Mouse (Mus musculus) myocyte (in vitro differentiated cells): ENCODE results near the gene Setd3. TPM values are rescaled to one million over a fixed set of nuclear protein-coding genes. Genes with fewer than 3 reads are reported as not detected.

Experiments
- H3K27me3 ChIP-seq: one replicate; pipeline ENCODE4 v1.6.1; 2011; ENCODE audit not compliant: control insufficient read depth, insufficient read depth, insufficient read length
- H3K36me3 ChIP-seq: one replicate; pipeline ENCODE4 v1.6.1; 2011; ENCODE audit not compliant: control insufficient read depth, insufficient read depth
- H3K4me2 ChIP-seq: one replicate; pipeline ENCODE4 v1.6.1; 2011; ENCODE audit warnings: low read depth, control low read depth
- H3K4me3 ChIP-seq: one replicate; pipeline ENCODE4 v1.5.1; 2011; ENCODE audit warnings: mild to moderate bottlenecking, control low read depth, moderate library complexity
- H3K79me2 ChIP-seq: one replicate; pipeline ENCODE4 v1.6.1; 2011; ENCODE audit not compliant: control insufficient read depth, insufficient read depth
- H3ac ChIP-seq: one replicate; pipeline ENCODE4 v1.6.1; 2011; ENCODE audit not compliant: control insufficient read depth, insufficient read length
- CEBPB ChIP-seq: IDR thresholded peaks from 2 replicates; pipeline ENCODE4 v1.6.1; 2011; ENCODE audit warnings: mild to moderate bottlenecking, moderate library complexity; ENCODE audit not compliant: poor library complexity, insufficient read depth, severe bottlenecking
- E2F4 ChIP-seq: IDR thresholded peaks from one replicate; pipeline ENCODE4 v1.6.1; 2011; ENCODE audit warnings: mild to moderate bottlenecking, control low read depth, moderate library complexity; ENCODE audit not compliant: insufficient read depth
- MAX ChIP-seq: IDR thresholded peaks from one replicate; pipeline ENCODE4 v1.6.1; 2011; ENCODE audit warnings: low read depth, mild to moderate bottlenecking, control low read depth
- MYOD1 ChIP-seq, 3 experiments: IDR thresholded peaks; one replicate each; pipeline ENCODE4 v1.6.1; 2011; ENCODE audit warnings: control low read depth in 2 of 3, low read depth in 2 of 3, mild to moderate bottlenecking in 2 of 3, moderate library complexity in 1 of 3; ENCODE audit not compliant: insufficient read length in 2 of 3, control insufficient read depth in 1 of 3
- MYOG ChIP-seq, 3 experiments: IDR thresholded peaks; one replicate each; pipeline ENCODE4 v1.6.1; 2011; ENCODE audit warnings: control low read depth in 2 of 3, low read depth in 2 of 3, mild to moderate bottlenecking in 2 of 3; ENCODE audit not compliant: insufficient read length in 2 of 3, control insufficient read depth in 1 of 3, insufficient read depth in 1 of 3
- POLR2A ChIP-seq: IDR thresholded peaks from one replicate; pipeline ENCODE4 v1.6.1; 2011; ENCODE audit warnings: low read depth, mild to moderate bottlenecking, control low read depth, moderate library complexity; ENCODE audit not compliant: insufficient read length
- POLR2AphosphoS2 ChIP-seq: IDR thresholded peaks from one replicate; pipeline ENCODE4 v1.6.1; 2011; ENCODE audit warnings: low read depth, control low read depth; ENCODE audit not compliant: insufficient read length
- REST ChIP-seq: IDR thresholded peaks from one replicate; pipeline ENCODE4 v1.6.1; 2011; ENCODE audit warnings: mild to moderate bottlenecking, control low read depth, moderate library complexity; ENCODE audit not compliant: insufficient read depth, insufficient read length
- SRF ChIP-seq: IDR thresholded peaks from one replicate; pipeline ENCODE4 v1.6.1; 2011; ENCODE audit warnings: low read depth; ENCODE audit not compliant: control insufficient read depth, insufficient read length
- TCF12 ChIP-seq: IDR thresholded peaks from one replicate; pipeline ENCODE4 v1.6.1; 2011; ENCODE audit warnings: mild to moderate bottlenecking, control low read depth; ENCODE audit not compliant: poor library complexity, insufficient read depth, severe bottlenecking
- TCF3 ChIP-seq: IDR thresholded peaks from one replicate; pipeline ENCODE4 v1.6.1; 2011; ENCODE audit warnings: low read depth, control low read depth; ENCODE audit not compliant: insufficient read length
- USF1 ChIP-seq: IDR thresholded peaks from one replicate; pipeline ENCODE4 v1.6.1; 2011; ENCODE audit warnings: low read depth, mild to moderate bottlenecking, control low read depth, moderate library complexity
- polyA plus RNA-seq: library from polyadenylated mRNA; unstranded; fragments of >200 nt; fragmentation: generic; extraction: Trizol; gene quantifications from one replicate; pipeline ENCODE4 v1.2.1, GENCODE M21; 2012; ENCODE audit warnings: missing spikeins

The Setd3 gene
- polyA plus RNA-seq, 1 experiment: 54.0 TPM

DNA sequence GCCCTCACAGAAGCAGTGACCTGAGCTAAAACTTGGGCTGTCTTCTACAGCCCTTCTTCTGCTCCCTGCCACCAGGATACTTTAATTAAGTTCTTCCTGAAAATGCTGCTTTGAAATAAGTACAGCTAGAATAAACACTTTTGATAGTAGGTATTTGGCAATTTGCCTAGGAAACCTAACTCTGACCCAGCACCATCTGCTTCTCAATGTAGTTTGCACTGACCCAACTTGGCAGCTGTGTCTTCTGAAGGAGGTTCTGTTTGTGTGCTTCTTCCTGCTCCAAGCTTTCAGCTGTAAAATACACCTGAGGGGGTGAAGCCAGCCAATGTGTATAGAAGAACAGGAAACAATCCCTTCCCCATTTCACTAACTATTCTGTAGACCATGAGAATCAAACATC is 7.8 kb downstream of the Setd3 start:
- TF ChIP-seq POLR2A (no peak), TCF3 (no peak), USF1 (no peak), E2F4 (no peak)
- Histone ChIP-seq H3K4me3 (no peak overlapping the region), H3K27me3 (no peaks in the 10 kb centered on the region), H3ac (no peak overlapping the region), H3K79me2 (peaks cover 92% of the 10 kb centered on the region), H3K36me3 (no peaks in the 10 kb centered on the region), H3K4me2 (no peak overlapping the region)

DNA sequence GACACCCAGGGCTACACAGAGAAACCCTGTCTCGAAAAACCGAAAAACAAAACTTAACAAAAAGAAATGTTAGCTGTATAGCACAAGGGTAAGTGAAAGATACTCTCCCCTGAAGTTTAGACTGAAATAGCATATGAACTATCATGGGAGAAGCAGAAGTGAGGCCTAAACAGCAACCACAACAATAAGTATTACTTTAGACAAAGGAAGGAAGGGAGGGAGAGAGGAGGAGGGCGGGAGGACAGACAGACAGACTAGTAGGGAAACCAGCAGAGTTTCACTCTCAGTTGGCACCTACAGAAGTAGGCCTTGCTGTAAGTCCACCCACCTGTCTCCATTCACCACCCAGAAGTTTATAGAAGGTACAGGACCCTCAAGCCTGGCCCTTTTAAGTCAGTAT is 8.6 kb downstream of the Setd3 start:
- TF ChIP-seq POLR2A (no peak), TCF12 (no peak), TCF3 (no peak), E2F4 (no peak), MAX (no peak), REST (no peak), POLR2AphosphoS2 (no peak), MYOG (IDR thresholded peaks at IDR 0.05; ENCODE audit: control insufficient read depth in 1 of 3, insufficient read depth in 1 of 3, insufficient read length in 2 of 3, low read depth in 2 of 3) (no peak), CEBPB (no peak), MYOD1 (IDR thresholded peaks at IDR 0.05; ENCODE audit: control insufficient read depth in 1 of 3, insufficient read length in 2 of 3, low read depth in 2 of 3) (no peak)
- Histone ChIP-seq H3K27me3 (no peaks in the 10 kb centered on the region), H3K36me3 (no peaks in the 10 kb centered on the region), H3K4me2 (no peak overlapping the region), H3K79me2 (peaks cover 92% of the 10 kb centered on the region), H3ac (no peak overlapping the region), H3K4me3 (no peak overlapping the region)

DNA sequence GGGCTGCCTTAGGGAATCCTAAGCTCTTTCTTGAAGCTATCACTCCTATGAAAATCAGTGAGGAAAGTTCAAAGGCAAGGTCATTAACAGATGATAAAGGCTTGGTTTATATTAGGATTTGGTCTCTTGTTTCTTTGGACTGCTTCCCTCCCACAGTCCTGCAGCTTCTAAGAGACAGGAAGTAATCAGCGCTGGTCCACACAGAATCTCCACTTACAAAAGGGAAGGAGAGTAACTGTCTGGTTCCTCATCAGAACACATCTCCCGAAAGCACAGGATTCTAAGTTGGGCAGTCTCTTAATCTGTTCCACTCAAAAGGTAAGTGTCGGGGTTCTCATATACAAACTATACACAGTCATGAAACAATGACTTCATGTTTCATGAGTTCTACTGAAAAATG is 10.2 kb downstream of the Setd3 start:
- TF ChIP-seq TCF12 (no peak), MYOG (IDR thresholded peaks at IDR 0.05; ENCODE audit: control insufficient read depth in 1 of 3, insufficient read depth in 1 of 3, insufficient read length in 2 of 3, low read depth in 2 of 3) (no peak), CEBPB (no peak), TCF3 (no peak), USF1 (no peak), MYOD1 (IDR thresholded peaks at IDR 0.05; ENCODE audit: control insufficient read depth in 1 of 3, insufficient read length in 2 of 3, low read depth in 2 of 3) (no peak), E2F4 (no peak), REST (no peak), SRF (no peak), POLR2AphosphoS2 (no peak)
- H3K4me3 ChIP-seq: no peak overlapping the region
- peaks cover 81% of the 10 kb centered on the region for H3K79me2 ChIP-seq
- no peaks in the 10 kb centered on the region for H3K36me3 ChIP-seq
- H3K4me2 ChIP-seq: no peak overlapping the region
- H3ac ChIP-seq: no peak overlapping the region
- H3K27me3 ChIP-seq: no peaks in the 10 kb centered on the region

DNA sequence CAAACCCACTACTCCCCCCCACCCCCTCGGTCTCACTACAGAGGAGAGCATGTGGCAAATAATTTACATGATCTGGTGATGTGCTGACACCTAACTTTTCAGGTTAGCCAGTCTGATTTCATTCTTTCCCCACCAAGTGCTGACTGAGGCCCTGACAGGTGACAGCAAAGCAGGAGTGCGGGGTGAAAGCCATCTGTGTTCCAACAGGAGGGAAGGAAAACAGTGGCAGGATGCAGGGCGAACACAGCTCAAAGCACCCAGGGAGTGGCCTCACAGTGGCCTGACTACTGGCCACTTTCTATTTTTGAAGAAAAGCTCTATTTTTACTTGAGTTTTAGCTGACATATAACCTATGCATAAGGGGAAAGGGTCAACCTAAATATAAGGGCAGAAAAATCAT is 15.4 kb downstream of the Setd3 start:
- Histone ChIP-seq H3K27me3 (no peaks in the 10 kb centered on the region), H3K79me2 (peaks cover 32% of the 10 kb centered on the region), H3K4me3 (no peak overlapping the region), H3K4me2 (no peak overlapping the region), H3ac (no peak overlapping the region), H3K36me3 (peaks cover 13% of the 10 kb centered on the region)
- TF ChIP-seq REST (no peak), CEBPB (no peak), TCF12 (no peak), USF1 (no peak), MYOG (IDR thresholded peaks at IDR 0.05; ENCODE audit: control insufficient read depth in 1 of 3, insufficient read depth in 1 of 3, insufficient read length in 2 of 3, low read depth in 2 of 3) (no peak), SRF (no peak), TCF3 (no peak), POLR2A (no peak), E2F4 (no peak), MYOD1 (IDR thresholded peaks at IDR 0.05; ENCODE audit: control insufficient read depth in 1 of 3, insufficient read length in 2 of 3, low read depth in 2 of 3) (no peak), MAX (no peak), POLR2AphosphoS2 (no peak)

DNA sequence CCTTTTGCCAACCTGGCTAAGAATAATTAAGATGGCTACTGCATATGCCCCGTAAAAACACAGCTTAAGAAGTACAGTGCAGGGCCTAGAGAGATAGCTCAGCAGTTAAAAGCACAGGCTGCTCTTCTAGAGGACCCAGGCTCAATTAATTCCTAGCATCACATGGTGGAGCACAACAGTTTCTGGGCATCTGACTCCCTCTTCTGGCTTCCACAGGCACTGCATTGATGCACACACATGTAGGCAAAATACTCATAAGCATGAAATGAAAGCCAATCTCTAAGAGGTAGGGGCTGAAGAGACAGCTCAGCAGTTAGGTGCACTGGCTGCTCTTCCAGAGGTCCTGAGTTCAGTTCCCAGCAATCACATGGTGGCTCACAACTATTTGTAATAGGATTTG is 17.1 kb downstream of the Setd3 start:
- Histone ChIP-seq H3K4me3 (no peak overlapping the region), H3K36me3 (peaks cover 16% of the 10 kb centered on the region), H3K79me2 (peaks cover 16% of the 10 kb centered on the region), H3K4me2 (no peak overlapping the region), H3K27me3 (no peaks in the 10 kb centered on the region), H3ac (no peak overlapping the region)
- no peak for TF ChIP-seq MYOD1 (IDR thresholded peaks at IDR 0.05; ENCODE audit: control insufficient read depth in 1 of 3, insufficient read length in 2 of 3, low read depth in 2 of 3)
